Mouse (Mus musculus) cortical plate, adult 2 months (tissue): ENCODE results near the gene Mlkl.
"Not testable (repeated sequence)": the region's sequence is repeated elsewhere in the genome, so short reads cannot be mapped to it uniquely, and the experiment has no call there.

Source experiments
- CTCF ChIP-seq: fragments of 200-500 bp; IDR thresholded peaks from 2 replicates; pipeline ENCODE4 v1.5.1; 2011; ENCODE audit warnings: mild to moderate bottlenecking, control low read depth, low read length; ENCODE audit not compliant: insufficient read depth; ENCODE audit errors: extremely low read depth
- POLR2A ChIP-seq: fragments of 200-500 bp; IDR thresholded peaks from 2 replicates; pipeline ENCODE4 v1.6.1; 2011; ENCODE audit warnings: mild to moderate bottlenecking, low read length, control low read depth; ENCODE audit not compliant: insufficient read depth; ENCODE audit errors: extremely low read depth

DNA sequence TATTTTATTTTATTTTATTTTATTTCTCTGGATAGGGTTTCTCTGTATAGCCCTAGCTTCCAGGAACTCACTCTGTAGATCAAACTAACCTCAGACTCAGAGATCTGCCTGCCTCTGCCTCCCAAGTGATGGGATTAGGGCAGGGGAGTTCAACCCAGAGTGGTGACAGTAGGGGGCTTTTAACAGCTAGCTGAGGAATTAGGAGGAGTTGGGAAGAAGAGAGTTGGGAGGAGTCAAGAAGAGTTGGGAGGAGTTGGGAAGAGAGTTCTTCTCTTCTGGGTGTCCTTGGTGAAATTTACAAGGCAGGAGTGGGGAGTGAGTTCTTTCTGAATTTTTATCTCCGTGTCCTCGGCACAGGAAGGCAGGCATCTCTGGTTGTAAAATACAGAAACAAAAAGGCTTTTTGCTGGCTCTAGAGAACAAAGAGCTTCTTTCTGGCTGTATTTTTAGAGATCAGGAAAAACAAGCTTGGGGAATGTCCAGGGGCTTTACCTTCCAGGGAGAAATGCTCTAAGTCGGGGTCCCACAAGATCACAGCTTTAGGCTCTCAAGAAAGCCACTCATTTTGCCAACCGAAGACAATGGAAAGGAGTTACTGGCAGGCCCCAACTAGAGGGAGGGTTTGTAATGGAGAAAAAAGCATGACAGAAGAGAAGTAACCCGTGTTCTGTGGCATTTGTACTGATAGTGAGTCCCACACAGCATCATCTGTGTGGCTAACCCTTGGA lies 34.7 kb downstream of the Mlkl start:
- not testable (repeated sequence) for TF ChIP-seq POLR2A, CTCF
